Mouse (Mus musculus) limb, embryonic 11.5 days (tissue): ENCODE measurements around the gene Nipal3. TPM values are rescaled to one million over a fixed set of nuclear protein-coding genes. Genes with fewer than 3 reads are reported as not detected.

Experiments
- ATAC-seq: fragments of 200-750 bp; cut with Nextera tagmentation; 2 replicates; pipeline ENCODE4 v1.8.0; 2017; ENCODE audit warnings: low read depth; ENCODE audit not compliant: insufficient number of reproducible peaks, low FRiP score, low TSS enrichment
- DNase-seq: peaks from one replicate; pipeline ENCODE4 v3.0.0-alpha.2; 2015; ENCODE audit warnings: low spot score
- H3K27ac ChIP-seq: fragments of 300-500 bp; sonication (generic); replicated peaks from 2 replicates; pipeline ENCODE4 v1.5.1; 2014; ENCODE audit warnings: low read depth, mild to moderate bottlenecking, low read length
- H3K27me3 ChIP-seq: fragments of 300-500 bp; sonication (generic); 2 replicates; pipeline ENCODE4 v1.6.1; 2014; ENCODE audit warnings: mild to moderate bottlenecking, low read length, mixed read lengths; ENCODE audit not compliant: control insufficient read depth, insufficient read depth
- H3K36me3 ChIP-seq: fragments of 300-500 bp; sonication (generic); 2 replicates; pipeline ENCODE4 v1.6.1; 2014; ENCODE audit warnings: mild to moderate bottlenecking, low read length, moderate library complexity, mixed read lengths; ENCODE audit not compliant: control insufficient read depth, insufficient read depth
- H3K4me1 ChIP-seq: fragments of 300-500 bp; sonication (generic); 2 replicates; pipeline ENCODE4 v1.6.1; 2014; ENCODE audit warnings: low read length, mixed read lengths; ENCODE audit not compliant: control insufficient read depth, insufficient read depth
- H3K4me2 ChIP-seq: fragments of 300-500 bp; sonication (generic); 2 replicates; pipeline ENCODE4 v1.6.1; 2014; ENCODE audit warnings: low read depth, mild to moderate bottlenecking, moderate library complexity; ENCODE audit not compliant: severe bottlenecking
- H3K4me3 ChIP-seq: fragments of 300-500 bp; sonication (generic); 2 replicates; pipeline ENCODE4 v1.5.1; 2014; ENCODE audit warnings: low read depth, low read length
- H3K9ac ChIP-seq: fragments of 300-500 bp; sonication (generic); 2 replicates; pipeline ENCODE4 v1.6.1; 2014; ENCODE audit warnings: mild to moderate bottlenecking, low read length
- H3K9me3 ChIP-seq: fragments of 300-500 bp; sonication (generic); 2 replicates; pipeline ENCODE4 v1.6.1; 2016; ENCODE audit warnings: low read length; ENCODE audit not compliant: control insufficient read depth
- WGBS: fragments of 180-500 bp; shearing (Covaris S2); extraction: QIAGEN DNeasy Blood & Tissue Kit; methylation state at CpG from one replicate; pipeline ENCODE4 v1.1.7; 2014; 5-methylcytosine and 5-hydroxymethylcytosine counted together
- polyA plus RNA-seq: library from polyadenylated mRNA; unstranded; fragments of >200 nt; fragmentation: Nextera tagmentation; extraction: Ambion mirVana; gene quantifications from 2 replicates; pipeline ENCODE4 v1.2.1, GENCODE M21; 2014

Nipal3 gene
- polyA plus RNA-seq, 1 experiment from 2014 or later: 2.1 TPM

- ATAC-seq: no peak
Measured at GRCm38 (mm10) chr4:135425625-135426024, 69.2 kb downstream of the Nipal3 start.

GRCm38 (mm10) chr4:135420961-135421360 lies 73.9 kb downstream of the Nipal3 start:
- ATAC-seq: no peak
- H3K27me3 ChIP-seq: no peaks in the 10 kb centered on the region
- WGBS: 94% methylated on average over 13 of the region's 13 CpGs
- H3K27ac ChIP-seq: no peak overlapping the region
- no peaks in the 10 kb centered on the region for H3K36me3 ChIP-seq
- no peak overlapping the region for H3K9ac ChIP-seq
- DNase-seq: no peak
- no peaks in the 10 kb centered on the region for H3K4me1 ChIP-seq
- no peaks in the 10 kb centered on the region for H3K9me3 ChIP-seq
- H3K4me2 ChIP-seq: no peak overlapping the region
- no peak overlapping the region for H3K4me3 ChIP-seq

More at GRCm38 (mm10) chr4:135425625-135426024, 69.2 kb downstream of the Nipal3 start:
- no peak for DNase-seq
- H3K36me3 ChIP-seq: no peaks in the 10 kb centered on the region
- H3K9me3 ChIP-seq: no peaks in the 10 kb centered on the region
- H3K9ac ChIP-seq: no peak overlapping the region
- no peaks in the 10 kb centered on the region for H3K4me1 ChIP-seq
- 85% methylated on average over 9 of the region's 9 CpGs for WGBS
- H3K27ac ChIP-seq: no peak overlapping the region
- H3K27me3 ChIP-seq: no peaks in the 10 kb centered on the region
- H3K4me2 ChIP-seq: no peak overlapping the region
- H3K4me3 ChIP-seq: no peak overlapping the region

GRCm38 (mm10) chr4:135420416-135420815 lies 74.4 kb downstream of the Nipal3 start:
- no peaks in the 10 kb centered on the region for H3K27me3 ChIP-seq
- no peak overlapping the region for H3K27ac ChIP-seq
- ATAC-seq (no peak), DNase-seq (no peak)
- H3K9me3 ChIP-seq: no peaks in the 10 kb centered on the region
- WGBS: 84% methylated on average over 11 of the region's 11 CpGs
- H3K4me3 ChIP-seq: no peak overlapping the region
- H3K9ac ChIP-seq: no peak overlapping the region
- H3K4me1 ChIP-seq: no peaks in the 10 kb centered on the region
- no peak overlapping the region for H3K4me2 ChIP-seq
- H3K36me3 ChIP-seq: no peaks in the 10 kb centered on the region

- Histone ChIP-seq H3K4me3 (no peak overlapping the region), H3K36me3 (no peaks in the 10 kb centered on the region), H3K9me3 (no peaks in the 10 kb centered on the region), H3K27me3 (no peaks in the 10 kb centered on the region), H3K9ac (no peak overlapping the region), H3K4me2 (no peak overlapping the region), H3K4me1 (no peaks in the 10 kb centered on the region), H3K27ac (no peak overlapping the region)
- 82% methylated on average over 21 of the region's 21 CpGs for WGBS
- DNase-seq: no peak
- ATAC-seq: no peak
Measured at GRCm38 (mm10) chr4:135419996-135420395, 74.8 kb downstream of the Nipal3 start.

- H3K27me3 ChIP-seq: no peaks in the 10 kb centered on the region
- H3K27ac ChIP-seq: no peak overlapping the region
- H3K4me2 ChIP-seq: no peak overlapping the region
- no peak for ATAC-seq
- H3K9me3 ChIP-seq: no peaks in the 10 kb centered on the region
- no peaks in the 10 kb centered on the region for H3K4me1 ChIP-seq
- WGBS: 95% methylated on average over 21 of the region's 21 CpGs
- no peak for DNase-seq
- H3K9ac ChIP-seq: no peak overlapping the region
- H3K36me3 ChIP-seq: no peaks in the 10 kb centered on the region; the same call in 1 of the 2 replicates
- no peak overlapping the region for H3K4me3 ChIP-seq
Measured at GRCm38 (mm10) chr4:135416367-135416766, 78.5 kb downstream of the Nipal3 start.

GRCm38 (mm10) chr4:135413491-135413890 lies 81.3 kb downstream of the Nipal3 start:
- Histone ChIP-seq H3K36me3 (no peaks in the 10 kb centered on the region; the same call in 1 of the 2 replicates), H3K4me2 (no peak overlapping the region), H3K27ac (no peak overlapping the region), H3K9ac (no peak overlapping the region), H3K9me3 (no peaks in the 10 kb centered on the region), H3K4me1 (no peaks in the 10 kb centered on the region), H3K4me3 (no peak overlapping the region), H3K27me3 (no peaks in the 10 kb centered on the region)
- no peak for ATAC-seq
- DNase-seq: no peak
- 84% methylated on average over 8 of the region's 8 CpGs for WGBS

GRCm38 (mm10) chr4:135411633-135412032 lies 83.2 kb downstream of the Nipal3 start:
- peak; percentile 65 for DNase-seq
- no peaks in the 10 kb centered on the region for H3K4me1 ChIP-seq

GRCm38 (mm10) chr4:135406180-135406579 lies 88.7 kb downstream of the Nipal3 start:
- H3K27me3 ChIP-seq: no peaks in the 10 kb centered on the region
- ATAC-seq (no peak), DNase-seq (no peak)
- no peaks in the 10 kb centered on the region for H3K4me1 ChIP-seq
- H3K4me3 ChIP-seq: no peak overlapping the region
- 70% methylated on average over 5 of the region's 5 CpGs for WGBS
- H3K9me3 ChIP-seq: no peaks in the 10 kb centered on the region
- no peak overlapping the region for H3K27ac ChIP-seq
- H3K9ac ChIP-seq: no peak overlapping the region
- H3K36me3 ChIP-seq: no peaks in the 10 kb centered on the region
- H3K4me2 ChIP-seq: no peak overlapping the region

More at GRCm38 (mm10) chr4:135411633-135412032, 83.2 kb downstream of the Nipal3 start:
- Histone ChIP-seq H3K4me3 (no peak overlapping the region), H3K4me2 (no peak overlapping the region), H3K36me3 (no peaks in the 10 kb centered on the region; the same call in 1 of the 2 replicates), H3K9ac (no peak overlapping the region), H3K27ac (no peak overlapping the region), H3K27me3 (no peaks in the 10 kb centered on the region), H3K9me3 (no peaks in the 10 kb centered on the region)
- WGBS: 38% methylated on average over 4 of the region's 4 CpGs
- no peak for ATAC-seq

- no peak overlapping the region for H3K27ac ChIP-seq
- no peak for DNase-seq
- H3K4me1 ChIP-seq: no peaks in the 10 kb centered on the region
- no peak overlapping the region for H3K4me2 ChIP-seq
- H3K9me3 ChIP-seq: no peaks in the 10 kb centered on the region
- no peaks in the 10 kb centered on the region; the same call in 1 of the 2 replicates for H3K27me3 ChIP-seq
- H3K4me3 ChIP-seq: no peak overlapping the region
- no peaks in the 10 kb centered on the region for H3K36me3 ChIP-seq
- WGBS: 77% methylated on average over 2 of the region's 2 CpGs
- no peak overlapping the region for H3K9ac ChIP-seq
- no peak for ATAC-seq
Measured at GRCm38 (mm10) chr4:135404916-135405315, 89.9 kb downstream of the Nipal3 start.
